ENCODE assay signal across 22 mouse cellular contexts in the genomic region with DNA sequence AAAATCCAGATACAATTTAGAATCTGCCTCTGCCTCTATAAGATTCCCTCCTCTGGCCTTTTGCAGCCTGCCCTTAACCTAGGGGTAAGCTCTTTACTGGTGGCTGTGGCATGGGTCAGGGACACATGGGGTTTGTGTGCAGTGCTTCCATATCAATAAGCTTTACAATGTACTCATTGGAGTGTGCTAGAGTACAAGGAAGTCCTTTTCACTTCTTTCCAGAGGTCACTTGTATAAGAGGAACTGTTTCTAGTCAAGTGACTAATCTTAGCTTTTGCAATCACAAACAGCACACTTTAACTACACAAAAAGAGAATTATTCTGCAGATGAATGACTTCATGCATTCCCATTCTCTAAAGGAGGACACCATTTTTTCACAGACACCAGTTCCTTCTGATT.
"Had no signal": no experiment of that assay in that cellular context is flagged by ENCODE, and none has a peak within 500 bp of the region (broad histone marks: within the 10 kb centered on the region; RNA-seq: fewer than 3 reads in every experiment).

No protein-coding gene starts in this region.

- H3K9ac ChIP-seq: kidney, embryonic 15.5 days; limb, embryonic 12.5 days; limb, embryonic 15.5 days; liver, embryonic 13.5 days; midbrain, embryonic 12.5 days; midbrain, embryonic 15.5 days; neural tube, embryonic 12.5 days; neural tube, embryonic 15.5 days had no signal

- H3K4me3 ChIP-seq: kidney, embryonic 15.5 days; left cerebral cortex, adult 2 months; limb, embryonic 12.5 days; limb, embryonic 15.5 days; liver, embryonic 13.5 days; midbrain, embryonic 12.5 days; midbrain, embryonic 15.5 days; neural tube, embryonic 12.5 days; neural tube, embryonic 15.5 days had no signal

- ATAC-seq: midbrain, embryonic 15.5 days had no signal

- H3K4me1 ChIP-seq: kidney, embryonic 15.5 days; limb, embryonic 15.5 days; liver, embryonic 13.5 days; midbrain, embryonic 12.5 days; midbrain, embryonic 15.5 days; neural tube, embryonic 12.5 days; neural tube, embryonic 15.5 days had no signal

- DNase-seq: kidney, adult 11 months; kidney, adult 8-10 months; kidney, postnatal 10 days; kidney, postnatal 36 days; layer of hippocampus, postnatal 36 days; liver, embryonic 13.5 days; lung, adult 2 months; lung, postnatal 36 days; right cerebral cortex, adult 18-20 months; right cerebral cortex, postnatal 14 days; right cerebral cortex, postnatal 4 days; thymus, adult 2 months; thymus, postnatal 14 days; thymus, postnatal 4 days had no signal

- H3K36me3 ChIP-seq: kidney, embryonic 15.5 days; limb, embryonic 12.5 days; limb, embryonic 15.5 days; liver, embryonic 13.5 days; midbrain, embryonic 12.5 days; midbrain, embryonic 15.5 days; neural tube, embryonic 12.5 days; neural tube, embryonic 15.5 days had no signal

- H3K4me2 ChIP-seq: kidney, embryonic 15.5 days; limb, embryonic 12.5 days; limb, embryonic 15.5 days; liver, embryonic 13.5 days; midbrain, embryonic 12.5 days; midbrain, embryonic 15.5 days; neural tube, embryonic 12.5 days; neural tube, embryonic 15.5 days had no signal

- H3K27ac ChIP-seq: kidney, embryonic 15.5 days; left cerebral cortex, adult 2 months; limb, embryonic 12.5 days; limb, embryonic 15.5 days; liver, embryonic 13.5 days; midbrain, embryonic 12.5 days; midbrain, embryonic 15.5 days; neural tube, embryonic 12.5 days; neural tube, embryonic 15.5 days had no signal

- H3K27me3 ChIP-seq: kidney, embryonic 15.5 days; limb, embryonic 12.5 days; limb, embryonic 15.5 days; liver, embryonic 13.5 days; midbrain, embryonic 12.5 days; midbrain, embryonic 15.5 days; neural tube, embryonic 12.5 days; neural tube, embryonic 15.5 days had no signal

- H3K9me3 ChIP-seq: kidney, embryonic 15.5 days; limb, embryonic 12.5 days; limb, embryonic 15.5 days; liver, embryonic 13.5 days; midbrain, embryonic 12.5 days; midbrain, embryonic 15.5 days; neural tube, embryonic 12.5 days; neural tube, embryonic 15.5 days had no signal
